ENCODE assay signal across 26 mouse cellular contexts in the genomic region with DNA sequence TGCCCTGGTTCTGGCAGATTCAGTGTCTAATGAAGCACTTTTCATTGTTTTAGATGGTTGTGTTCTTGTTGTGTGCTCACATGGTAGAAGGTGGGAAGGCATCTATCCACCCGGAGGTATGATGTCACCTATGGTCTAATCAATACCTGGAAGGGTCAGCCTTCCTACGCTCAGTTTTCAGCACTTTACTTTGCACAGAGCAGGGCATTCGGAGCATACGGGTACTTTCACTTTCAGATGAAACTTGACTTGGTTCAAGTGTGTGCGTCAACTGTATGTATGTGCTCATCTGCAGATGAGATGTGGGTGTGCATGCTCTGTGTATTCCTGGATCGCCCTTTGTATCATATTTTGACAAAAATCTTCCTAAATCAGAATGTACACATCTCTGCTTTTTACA.
"Had no signal": no experiment of that assay in that cellular context is flagged by ENCODE, and none has a peak within 500 bp of the region (broad histone marks: within the 10 kb centered on the region; RNA-seq: fewer than 3 reads in every experiment).

No protein-coding gene starts in this region.

- H3K27ac ChIP-seq: kidney, embryonic 15.5 days; layer of hippocampus, adult 2 months; left cerebral cortex, adult 2 months; limb, embryonic 10.5 days; limb, embryonic 13.5 days; liver, embryonic 13.5 days; lung, embryonic 15.5 days; midbrain, embryonic 10.5 days; midbrain, embryonic 13.5 days; neural tube, embryonic 13.5 days; stomach, embryonic 15.5 days had no signal

- H3K4me3 ChIP-seq: kidney, embryonic 15.5 days; layer of hippocampus, adult 2 months; left cerebral cortex, adult 2 months; limb, embryonic 10.5 days; limb, embryonic 13.5 days; liver, embryonic 13.5 days; lung, embryonic 15.5 days; megakaryocyte, embryonic 14.5 days; midbrain, embryonic 10.5 days; midbrain, embryonic 13.5 days; myocyte; neural tube, embryonic 13.5 days; stomach, embryonic 15.5 days had no signal

- H3K27me3 ChIP-seq: kidney, embryonic 15.5 days; limb, embryonic 13.5 days; liver, embryonic 13.5 days; lung, embryonic 15.5 days; megakaryocyte, embryonic 14.5 days; midbrain, embryonic 13.5 days; neural tube, embryonic 13.5 days; stomach, embryonic 15.5 days had no signal

- DNase-seq: kidney, adult 11 months; kidney, adult 8-10 months; kidney, postnatal 14 days; kidney, postnatal 4 days; layer of hippocampus, postnatal 36 days; liver, embryonic 13.5 days; lung, adult 18-20 months; lung, postnatal 10 days; lung, postnatal 36 days; retina, postnatal 1 day; right cerebral cortex, postnatal 25 days; spleen, adult 18-20 months; thymus, postnatal 25 days had no signal

- ATAC-seq: midbrain, embryonic 13.5 days; midbrain, embryonic 16.5 days had no signal

- H3K9ac ChIP-seq: kidney, embryonic 15.5 days; limb, embryonic 13.5 days; liver, embryonic 13.5 days; lung, embryonic 15.5 days; midbrain, embryonic 13.5 days; neural tube, embryonic 13.5 days; stomach, embryonic 15.5 days had no signal

- H3K9me3 ChIP-seq: kidney, embryonic 15.5 days; limb, embryonic 10.5 days; limb, embryonic 13.5 days; liver, embryonic 13.5 days; lung, embryonic 15.5 days; megakaryocyte, embryonic 14.5 days; midbrain, embryonic 10.5 days; midbrain, embryonic 13.5 days; neural tube, embryonic 13.5 days; stomach, embryonic 15.5 days had no signal

- H3K4me2 ChIP-seq: kidney, embryonic 15.5 days; limb, embryonic 13.5 days; liver, embryonic 13.5 days; lung, embryonic 15.5 days; midbrain, embryonic 13.5 days; neural tube, embryonic 13.5 days; stomach, embryonic 15.5 days had no signal

- H3K4me1 ChIP-seq: kidney, embryonic 15.5 days; limb, embryonic 10.5 days; limb, embryonic 13.5 days; liver, embryonic 13.5 days; midbrain, embryonic 10.5 days; midbrain, embryonic 13.5 days; neural tube, embryonic 13.5 days; stomach, embryonic 15.5 days had no signal
